Mouse (Mus musculus): Measurements from ENCODE around the gene Gm8994.

- TF ChIP-seq CTCF (IDR thresholded peaks at IDR 0.05; ENCODE audit: low read depth, low read length): no peak
- TF ChIP-seq POLR2A (IDR thresholded peaks at IDR 0.05; ENCODE audit: extremely low read depth, insufficient read depth, low read length): no peak
Observed at GRCm38 (mm10) chr6:136358471-136358870, 31.1 kb downstream of the Gm8994 start.
